Mouse (Mus musculus): ENCODE results near the gene Elovl6.

The Elovl6 gene

GRCm38 (mm10) chr3:129648598-129648997, 116.4 kb downstream of the Elovl6 start:
- H3K27me3 ChIP-seq (ENCODE audit: insufficient read depth, low read length): no peaks in the 10 kb centered on the region
- TF ChIP-seq POU5F1 (IDR thresholded peaks at IDR 0.05; ENCODE audit: borderline replicate concordance, low read length): no peak
- no peak for TF ChIP-seq CTCF (conservative IDR thresholded peaks at IDR 0.05; ENCODE audit: low read length)
- TF ChIP-seq NANOG (IDR thresholded peaks at IDR 0.05; ENCODE audit: borderline replicate concordance, low read length): no peak
- peaks cover 45% of the 10 kb centered on the region for H3K4me1 ChIP-seq (replicated peaks; ENCODE audit: low read depth, low read length)
- H3K36me3 ChIP-seq (ENCODE audit: insufficient read depth, low read length): 0 out of 2 replicates have a peak, but pooled peaks cover 5% of the 10 kb centered on the region
- H3K9me3 ChIP-seq (ENCODE audit: low read length): peaks cover 16% of the 10 kb centered on the region
- no peak overlapping the region for H3K4me3 ChIP-seq (replicated peaks; ENCODE audit: low read length)

GRCm38 (mm10) chr3:129649586-129650292, 117.6 kb downstream of the Elovl6 start:
- Histone ChIP-seq H3K9me3 (ENCODE audit: low read length) (peaks cover 27% of the 10 kb centered on the region), H3K36me3 (ENCODE audit: insufficient read depth, low read length) (0 out of 2 replicates have a peak, but pooled peaks cover 5% of the 10 kb centered on the region), H3K4me3 (replicated peaks; ENCODE audit: low read length) (no peak overlapping the region), H3K27me3 (ENCODE audit: insufficient read depth, low read length) (no peaks in the 10 kb centered on the region), H3K4me1 (replicated peaks; ENCODE audit: low read depth, low read length) (peaks cover 45% of the 10 kb centered on the region)
- no peak for TF ChIP-seq POU5F1 (IDR thresholded peaks at IDR 0.05; ENCODE audit: borderline replicate concordance, low read length)
- TF ChIP-seq NANOG (IDR thresholded peaks at IDR 0.05; ENCODE audit: borderline replicate concordance, low read length): no peak; the same call in 1 of the 2 replicates
- TF ChIP-seq CTCF (conservative IDR thresholded peaks at IDR 0.05; ENCODE audit: low read length): no peak

GRCm38 (mm10) chr3:129650293-129650612, 118.1 kb downstream of the Elovl6 start:
- Histone ChIP-seq H3K9me3 (ENCODE audit: low read length) (peaks cover 32% of the 10 kb centered on the region), H3K4me3 (replicated peaks; ENCODE audit: low read length) (no peak overlapping the region), H3K27me3 (ENCODE audit: insufficient read depth, low read length) (no peaks in the 10 kb centered on the region), H3K36me3 (ENCODE audit: insufficient read depth, low read length) (0 out of 2 replicates have a peak, but pooled peaks cover 5% of the 10 kb centered on the region), H3K4me1 (replicated peaks; ENCODE audit: low read depth, low read length) (peaks cover 45% of the 10 kb centered on the region)
- 0 out of 2 replicates have a peak, but pooled peaks have one; percentile 10 for TF ChIP-seq NANOG (IDR thresholded peaks at IDR 0.05; ENCODE audit: borderline replicate concordance, low read length)
- no peak for TF ChIP-seq POU5F1 (IDR thresholded peaks at IDR 0.05; ENCODE audit: borderline replicate concordance, low read length)

GRCm38 (mm10) chr3:129650931-129651330, 118.8 kb downstream of the Elovl6 start:
- TF ChIP-seq NANOG (IDR thresholded peaks at IDR 0.05; ENCODE audit: borderline replicate concordance, low read length) (peak; percentile 67; the same call in 1 of the 2 replicates), POU5F1 (IDR thresholded peaks at IDR 0.05; ENCODE audit: borderline replicate concordance, low read length) (no peak), CTCF (conservative IDR thresholded peaks at IDR 0.05; ENCODE audit: low read length) (no peak)
- no peak overlapping the region for H3K4me3 ChIP-seq (replicated peaks; ENCODE audit: low read length)

GRCm38 (mm10) chr3:129651765-129652164, 119.6 kb downstream of the Elovl6 start:
- no peak overlapping the region for H3K4me3 ChIP-seq (replicated peaks; ENCODE audit: low read length)
- H3K36me3 ChIP-seq (ENCODE audit: insufficient read depth, low read length): 0 out of 2 replicates have a peak, but pooled peaks cover 5% of the 10 kb centered on the region
- peaks cover 45% of the 10 kb centered on the region for H3K4me1 ChIP-seq (replicated peaks; ENCODE audit: low read depth, low read length)
- peaks cover 38% of the 10 kb centered on the region for H3K9me3 ChIP-seq (ENCODE audit: low read length)
- TF ChIP-seq CTCF (conservative IDR thresholded peaks at IDR 0.05; ENCODE audit: low read length): no peak
- TF ChIP-seq POU5F1 (IDR thresholded peaks at IDR 0.05; ENCODE audit: borderline replicate concordance, low read length): no peak
- no peak for TF ChIP-seq NANOG (IDR thresholded peaks at IDR 0.05; ENCODE audit: borderline replicate concordance, low read length)
- H3K27me3 ChIP-seq (ENCODE audit: insufficient read depth, low read length): no peaks in the 10 kb centered on the region

More at GRCm38 (mm10) chr3:129650931-129651330, 118.8 kb downstream of the Elovl6 start:
- peaks cover 38% of the 10 kb centered on the region for H3K9me3 ChIP-seq (ENCODE audit: low read length)
- no peaks in the 10 kb centered on the region for H3K27me3 ChIP-seq (ENCODE audit: insufficient read depth, low read length)
- 0 out of 2 replicates have a peak, but pooled peaks cover 5% of the 10 kb centered on the region for H3K36me3 ChIP-seq (ENCODE audit: insufficient read depth, low read length)
- peaks cover 45% of the 10 kb centered on the region for H3K4me1 ChIP-seq (replicated peaks; ENCODE audit: low read depth, low read length)

GRCm38 (mm10) chr3:129652476-129652875, 120.3 kb downstream of the Elovl6 start:
- no peak overlapping the region for H3K4me3 ChIP-seq (replicated peaks; ENCODE audit: low read length)
- no peaks in the 10 kb centered on the region for H3K27me3 ChIP-seq (ENCODE audit: insufficient read depth, low read length)
- H3K4me1 ChIP-seq (replicated peaks; ENCODE audit: low read depth, low read length): peaks cover 44% of the 10 kb centered on the region
- H3K36me3 ChIP-seq (ENCODE audit: insufficient read depth, low read length): 0 out of 2 replicates have a peak, but pooled peaks cover 5% of the 10 kb centered on the region
- peaks cover 38% of the 10 kb centered on the region for H3K9me3 ChIP-seq (ENCODE audit: low read length)
- TF ChIP-seq CTCF (conservative IDR thresholded peaks at IDR 0.05; ENCODE audit: low read length) (no peak), NANOG (IDR thresholded peaks at IDR 0.05; ENCODE audit: borderline replicate concordance, low read length) (no peak), POU5F1 (IDR thresholded peaks at IDR 0.05; ENCODE audit: borderline replicate concordance, low read length) (no peak)

- Histone ChIP-seq H3K4me3 (replicated peaks; ENCODE audit: low read length) (no peak overlapping the region), H3K9me3 (ENCODE audit: low read length) (peaks cover 38% of the 10 kb centered on the region), H3K36me3 (ENCODE audit: insufficient read depth, low read length) (0 out of 2 replicates have a peak, but pooled peaks cover 5% of the 10 kb centered on the region), H3K4me1 (replicated peaks; ENCODE audit: low read depth, low read length) (peaks cover 11% of the 10 kb centered on the region), H3K27me3 (ENCODE audit: insufficient read depth, low read length) (no peaks in the 10 kb centered on the region)
- TF ChIP-seq POU5F1 (IDR thresholded peaks at IDR 0.05; ENCODE audit: borderline replicate concordance, low read length) (no peak), NANOG (IDR thresholded peaks at IDR 0.05; ENCODE audit: borderline replicate concordance, low read length) (no peak), CTCF (conservative IDR thresholded peaks at IDR 0.05; ENCODE audit: low read length) (no peak)
Observed at GRCm38 (mm10) chr3:129656540-129656939, 124.4 kb downstream of the Elovl6 start.

GRCm38 (mm10) chr3:129657222-129657621, 125.1 kb downstream of the Elovl6 start:
- Histone ChIP-seq H3K4me3 (replicated peaks; ENCODE audit: low read length) (no peak overlapping the region), H3K9me3 (ENCODE audit: low read length) (peaks cover 35% of the 10 kb centered on the region), H3K36me3 (ENCODE audit: insufficient read depth, low read length) (0 out of 2 replicates have a peak, but pooled peaks cover 2% of the 10 kb centered on the region), H3K27me3 (ENCODE audit: insufficient read depth, low read length) (no peaks in the 10 kb centered on the region), H3K4me1 (replicated peaks; ENCODE audit: low read depth, low read length) (peaks cover 4% of the 10 kb centered on the region)
- no peak for TF ChIP-seq CTCF (conservative IDR thresholded peaks at IDR 0.05; ENCODE audit: low read length)
- TF ChIP-seq POU5F1 (IDR thresholded peaks at IDR 0.05; ENCODE audit: borderline replicate concordance, low read length): no peak
- no peak for TF ChIP-seq NANOG (IDR thresholded peaks at IDR 0.05; ENCODE audit: borderline replicate concordance, low read length)
